Mouse (Mus musculus) midbrain, embryonic 10.5 days (tissue): ENCODE measurements around the gene Rpl12. TPM values are rescaled to one million over a fixed set of nuclear protein-coding genes. Genes with fewer than 3 reads are reported as not detected.

Experiments
- DNase-seq: peaks from one replicate; pipeline ENCODE4 v3.0.0-alpha.2; 2017; ENCODE audit warnings: low spot score
- H3K27ac ChIP-seq: fragments of 300-500 bp; sonication (generic); replicated peaks from 2 replicates; pipeline ENCODE4 v1.5.1; 2016; ENCODE audit warnings: mild to moderate bottlenecking
- H3K27me3 ChIP-seq: fragments of 300-500 bp; sonication (generic); 2 replicates; pipeline ENCODE4 v1.6.1; 2016; ENCODE audit warnings: low read depth, mild to moderate bottlenecking; ENCODE audit not compliant: poor library complexity, severe bottlenecking
- H3K36me3 ChIP-seq: fragments of 300-500 bp; sonication (generic); 2 replicates; pipeline ENCODE4 v1.6.1; 2016; ENCODE audit warnings: mild to moderate bottlenecking, moderate library complexity
- H3K4me1 ChIP-seq: fragments of 300-500 bp; sonication (generic); 2 replicates; pipeline ENCODE4 v1.6.1; 2016
- H3K4me3 ChIP-seq: fragments of 300-500 bp; sonication (generic); 2 replicates; pipeline ENCODE4 v1.5.1; 2016; ENCODE audit warnings: mild to moderate bottlenecking, moderate library complexity
- H3K9me3 ChIP-seq: fragments of 300-500 bp; sonication (generic); replicated peaks from 2 replicates; pipeline ENCODE4 v1.6.1; 2016; ENCODE audit warnings: mild to moderate bottlenecking
- WGBS: fragments of 180-500 bp; shearing (Covaris S2); methylation state at CpG from one replicate; pipeline ENCODE4 v1.1.7; 2016; 5-methylcytosine and 5-hydroxymethylcytosine counted together
- polyA plus RNA-seq: library from polyadenylated mRNA; unstranded; fragments of >200 nt; fragmentation: Nextera tagmentation; extraction: Ambion mirVana; gene quantifications from 2 replicates; pipeline ENCODE4 v1.2.1, GENCODE M21; 2016

Rpl12 gene
- polyA plus RNA-seq, 1 experiment from 2014 or later, result 172 TPM

GRCm38 (mm10) chr2:32926330-32927075 is 34.9 kb upstream of the Rpl12 start:
- H3K27ac ChIP-seq, result no peak overlapping the region
- H3K9me3 ChIP-seq, result no peaks in the 10 kb centered on the region
- H3K27me3 ChIP-seq, result no peaks in the 10 kb centered on the region
- peaks cover 7% of the 10 kb centered on the region; the same call in 1 of the 2 replicates for H3K4me1 ChIP-seq
- H3K4me3 ChIP-seq, result no peak overlapping the region
- 96% methylated on average over 12 of the region's 12 CpGs for WGBS
- peaks cover 35% of the 10 kb centered on the region for H3K36me3 ChIP-seq
- no peak for DNase-seq

- H3K27ac ChIP-seq, result no peak overlapping the region
- WGBS, result 82% methylated on average over 15 of the region's 15 CpGs
- no peak overlapping the region for H3K4me3 ChIP-seq
- DNase-seq, result no peak
- H3K4me1 ChIP-seq, result peaks cover 7% of the 10 kb centered on the region; the same call in 1 of the 2 replicates
- no peaks in the 10 kb centered on the region for H3K9me3 ChIP-seq
- peaks cover 29% of the 10 kb centered on the region for H3K36me3 ChIP-seq
- no peaks in the 10 kb centered on the region for H3K27me3 ChIP-seq
These were observed 33.6 kb upstream of the Rpl12 start for GRCm38 (mm10) chr2:32927624-32928234.

- Histone ChIP-seq H3K27ac (no peak overlapping the region), H3K27me3 (no peaks in the 10 kb centered on the region), H3K4me3 (no peak overlapping the region), H3K4me1 (peaks cover 7% of the 10 kb centered on the region; the same call in 1 of the 2 replicates), H3K36me3 (peaks cover 29% of the 10 kb centered on the region), H3K9me3 (no peaks in the 10 kb centered on the region)
- peak; percentile 59 for DNase-seq
- WGBS, result 30% methylated on average over 10 of the region's 10 CpGs
These were observed 33.0 kb upstream of the Rpl12 start for GRCm38 (mm10) chr2:32928235-32928946.

- Histone ChIP-seq H3K36me3 (peaks cover 29% of the 10 kb centered on the region), H3K27ac (no peak overlapping the region), H3K4me1 (peaks cover 7% of the 10 kb centered on the region; the same call in 1 of the 2 replicates), H3K9me3 (no peaks in the 10 kb centered on the region), H3K4me3 (no peak overlapping the region), H3K27me3 (no peaks in the 10 kb centered on the region)
- DNase-seq, result no peak
- 90% methylated on average over 19 of the region's 19 CpGs for WGBS
These were observed 32.2 kb upstream of the Rpl12 start for GRCm38 (mm10) chr2:32928947-32929829.

GRCm38 (mm10) chr2:32931730-32932129 is 29.6 kb upstream of the Rpl12 start:
- no peaks in the 10 kb centered on the region for H3K9me3 ChIP-seq
- H3K4me1 ChIP-seq, result peaks cover 7% of the 10 kb centered on the region; the same call in 1 of the 2 replicates
- 79% methylated on average over 7 of the region's 7 CpGs for WGBS
- no peak overlapping the region for H3K27ac ChIP-seq
- no peaks in the 10 kb centered on the region for H3K27me3 ChIP-seq
- peaks cover 47% of the 10 kb centered on the region for H3K36me3 ChIP-seq
- no peak overlapping the region for H3K4me3 ChIP-seq
- DNase-seq, result no peak

GRCm38 (mm10) chr2:32938741-32939140 is 22.6 kb upstream of the Rpl12 start:
- Histone ChIP-seq H3K27me3 (no peaks in the 10 kb centered on the region), H3K27ac (no peak overlapping the region), H3K9me3 (no peaks in the 10 kb centered on the region), H3K4me3 (no peak overlapping the region), H3K36me3 (peaks cover 81% of the 10 kb centered on the region), H3K4me1 (no peaks in the 10 kb centered on the region)
- DNase-seq, result no peak
- WGBS, result 90% methylated on average over 5 of the region's 5 CpGs

- WGBS, result 54% methylated on average over 5 of the region's 5 CpGs
- no peak for DNase-seq
- Histone ChIP-seq H3K27ac (no peak overlapping the region), H3K4me1 (no peaks in the 10 kb centered on the region), H3K4me3 (no peak overlapping the region), H3K9me3 (no peaks in the 10 kb centered on the region), H3K36me3 (peaks cover 77% of the 10 kb centered on the region), H3K27me3 (no peaks in the 10 kb centered on the region)
These were observed 21.9 kb upstream of the Rpl12 start for GRCm38 (mm10) chr2:32939418-32939817.

- WGBS, result 93% methylated on average over 4 of the region's 4 CpGs
- H3K4me1 ChIP-seq, result no peaks in the 10 kb centered on the region
- H3K36me3 ChIP-seq, result peaks cover 78% of the 10 kb centered on the region
- no peak for DNase-seq
- H3K9me3 ChIP-seq, result no peaks in the 10 kb centered on the region
- H3K4me3 ChIP-seq, result no peak overlapping the region
- H3K27ac ChIP-seq, result no peak overlapping the region
- no peaks in the 10 kb centered on the region for H3K27me3 ChIP-seq
These were observed 20.9 kb upstream of the Rpl12 start for GRCm38 (mm10) chr2:32940483-32940882.

- Histone ChIP-seq H3K36me3 (peaks cover 75% of the 10 kb centered on the region), H3K9me3 (no peaks in the 10 kb centered on the region), H3K27ac (no peak overlapping the region), H3K4me1 (no peaks in the 10 kb centered on the region), H3K27me3 (no peaks in the 10 kb centered on the region), H3K4me3 (no peak overlapping the region)
- WGBS, result 94% methylated on average over 11 of the region's 11 CpGs
- DNase-seq, result no peak
These were observed 13.9 kb upstream of the Rpl12 start for GRCm38 (mm10) chr2:32947454-32947853.

- no peak overlapping the region for H3K4me3 ChIP-seq
- WGBS, result 90% methylated on average over 2 of the region's 2 CpGs
- no peak overlapping the region for H3K27ac ChIP-seq
- no peaks in the 10 kb centered on the region for H3K27me3 ChIP-seq
- H3K4me1 ChIP-seq, result no peaks in the 10 kb centered on the region
- H3K9me3 ChIP-seq, result peaks cover 5% of the 10 kb centered on the region
- DNase-seq, result no peak
- peaks cover 81% of the 10 kb centered on the region for H3K36me3 ChIP-seq
These were observed 6.8 kb upstream of the Rpl12 start for GRCm38 (mm10) chr2:32954581-32954980.

GRCm38 (mm10) chr2:32957344-32957743 is 4.0 kb upstream of the Rpl12 start:
- Histone ChIP-seq H3K9me3 (peaks cover 5% of the 10 kb centered on the region), H3K36me3 (peaks cover 58% of the 10 kb centered on the region), H3K4me3 (no peak overlapping the region), H3K27me3 (no peaks in the 10 kb centered on the region), H3K27ac (no peak overlapping the region), H3K4me1 (peaks cover 15% of the 10 kb centered on the region)
- DNase-seq, result no peak
- WGBS, result 67% methylated on average over 8 of the region's 8 CpGs

GRCm38 (mm10) chr2:32960273-32960672 is 1.1 kb upstream of the Rpl12 start:
- no peak for DNase-seq
- H3K36me3 ChIP-seq, result peaks cover 59% of the 10 kb centered on the region
- WGBS, result 92% methylated on average over 4 of the region's 4 CpGs
- H3K27ac ChIP-seq, result no peak overlapping the region; the same call in 1 of the 2 replicates
- peaks cover 42% of the 10 kb centered on the region for H3K4me1 ChIP-seq
- no peaks in the 10 kb centered on the region for H3K27me3 ChIP-seq
- peak overlapping the region; percentile 82 for H3K4me3 ChIP-seq
- H3K9me3 ChIP-seq, result no peaks in the 10 kb centered on the region
